In the genomic region with DNA sequence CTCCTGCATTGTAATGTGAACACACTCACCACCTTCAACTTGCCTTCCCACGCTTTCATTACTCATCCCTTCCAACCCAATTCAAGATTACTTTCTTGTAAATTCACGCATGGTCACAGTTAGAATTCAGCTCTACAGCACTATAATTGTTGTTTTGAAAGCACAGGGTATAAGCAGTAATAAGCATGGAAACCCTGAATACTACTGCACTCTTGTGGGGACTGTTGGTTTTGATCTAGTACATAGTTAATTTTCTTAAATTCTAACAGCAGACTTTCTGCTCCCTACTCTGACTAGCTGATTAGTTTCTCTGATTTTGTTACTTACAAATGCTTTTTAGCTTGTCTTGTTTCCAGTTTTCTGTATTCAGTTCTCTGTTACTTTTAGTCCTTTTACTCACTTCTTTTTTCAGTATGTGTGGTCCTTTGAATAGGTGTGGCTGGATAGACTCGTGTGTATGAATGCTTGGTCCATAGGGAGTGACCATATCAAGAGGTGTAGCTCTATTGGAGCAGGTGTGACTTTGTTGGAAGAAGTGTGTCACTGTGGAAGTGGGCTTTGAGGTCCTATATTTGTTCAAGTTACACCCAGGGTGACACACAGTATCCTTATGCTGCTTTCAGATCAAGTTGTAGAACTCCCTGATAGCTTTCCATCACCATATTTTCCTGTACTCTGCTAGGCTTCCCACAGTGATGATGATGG, we compare ENCODE assay signal across 25 mouse cellular contexts. TPM values are rescaled to one million over a fixed set of nuclear protein-coding genes. Genes with fewer than 3 reads are reported as not detected.
"Had no signal": no experiment of that assay in that cellular context is flagged by ENCODE, and none has a peak within 500 bp of the region (broad histone marks: within the 10 kb centered on the region; RNA-seq: fewer than 3 reads in every experiment).

No protein-coding gene starts in this region.

- H3K9ac ChIP-seq: liver, embryonic 15.5 days; liver, postnatal 0 days; lung, embryonic 15.5 days; neural tube, embryonic 12.5 days had no signal

- H3K27ac ChIP-seq: liver, embryonic 15.5 days; lung, embryonic 15.5 days; macrophage; neural tube, embryonic 12.5 days had no signal

- DNase-seq: liver, postnatal 0 days; lung, adult 2 months; lung, postnatal 14 days; lung, postnatal 36 days; midbrain, embryonic 14.5 days; right cerebral cortex, adult 18-20 months; right cerebral cortex, postnatal 25 days; right cerebral cortex, postnatal 4 days; spleen, adult 18-20 months; thymus, adult 18-20 months; thymus, postnatal 14 days; thymus, postnatal 36 days had no signal

- H3K9me3 ChIP-seq: liver, embryonic 15.5 days; lung, embryonic 15.5 days; neural tube, embryonic 12.5 days had no signal

- H3K27me3 ChIP-seq: liver, embryonic 15.5 days; lung, embryonic 15.5 days; megakaryocyte, embryonic 14.5 days; neural tube, embryonic 12.5 days had no signal

- H3K4me2 ChIP-seq: liver, embryonic 15.5 days; lung, embryonic 15.5 days; midbrain, embryonic 11.5 days; neural tube, embryonic 12.5 days had no signal

- ATAC-seq: liver, postnatal 0 days; lung, postnatal 0 days; midbrain, embryonic 16.5 days had no signal

- H3K4me3 ChIP-seq: liver, embryonic 15.5 days; lung, embryonic 15.5 days; megakaryocyte, embryonic 14.5 days; neural tube, embryonic 12.5 days had no signal

- H3K4me1 ChIP-seq: liver, embryonic 15.5 days; lung, embryonic 15.5 days; megakaryocyte, embryonic 14.5 days; neural tube, embryonic 12.5 days had no signal

- H3K36me3 ChIP-seq: liver, embryonic 15.5 days; lung, embryonic 15.5 days; neural tube, embryonic 12.5 days had no signal

RNA-seq across cellular contexts. Expression of a gene that starts 9.9 kb away (rescaled TPM):
- total RNA-seq: megakaryocyte progenitor cell, adult 5-6 weeks; monocyte, adult 5-6 weeks; neutrophil, adult 5-6 weeks had no signal
- polyA plus RNA-seq: liver, embryonic 15.5 days; liver, postnatal 0 days; lung, adult 2 months; lung, embryonic 15.5 days; lung, postnatal 0 days; macrophage; midbrain, embryonic 11.5 days; midbrain, embryonic 14.5 days; midbrain, embryonic 16.5 days; neural tube, embryonic 12.5 days; neural tube, embryonic 14.5 days; small intestine, adult 2 months had no signal
